Mouse (Mus musculus) thymus, adult 2 months (tissue): Measurements from ENCODE around the gene Aff3. TPM values are rescaled to one million over a fixed set of nuclear protein-coding genes. Genes with fewer than 3 reads are reported as not detected.

Source experiments
- DNase-seq: peaks from one replicate; pipeline ENCODE4 v3.0.0; 2021
- H3K27ac ChIP-seq: fragments of 200-500 bp; 2 replicates; pipeline ENCODE4 v1.5.1; 2012; ENCODE audit warnings: low read length, control low read depth; ENCODE audit not compliant: control insufficient read depth, insufficient read depth
- H3K27me3 ChIP-seq: fragments of 200-500 bp; 2 replicates; pipeline ENCODE4 v1.6.1; 2012; ENCODE audit warnings: mild to moderate bottlenecking, low read length, moderate library complexity, mixed read lengths; ENCODE audit not compliant: control insufficient read depth, insufficient read depth
- H3K36me3 ChIP-seq: fragments of 200-500 bp; 2 replicates; pipeline ENCODE4 v1.6.1; 2012; ENCODE audit warnings: mild to moderate bottlenecking, low read length, moderate library complexity; ENCODE audit not compliant: control insufficient read depth, insufficient read depth
- H3K4me1 ChIP-seq: fragments of 200-500 bp; replicated peaks from 2 replicates; pipeline ENCODE4 v1.6.1; 2012; ENCODE audit warnings: low read length; ENCODE audit not compliant: control insufficient read depth, insufficient read depth
- H3K4me3 ChIP-seq: fragments of 200-500 bp; 2 replicates; pipeline ENCODE4 v1.5.1; 2012; ENCODE audit warnings: mild to moderate bottlenecking, low read length, control low read depth, moderate library complexity; ENCODE audit not compliant: control insufficient read depth, insufficient read depth
- CTCF ChIP-seq: fragments of 200-500 bp; IDR thresholded peaks from 2 replicates; pipeline ENCODE4 v1.5.1; 2012; ENCODE audit warnings: mild to moderate bottlenecking, control low read depth, low read length, moderate library complexity, borderline replicate concordance; ENCODE audit not compliant: control insufficient read depth, poor library complexity, insufficient read depth; ENCODE audit errors: extremely low read depth
- POLR2A ChIP-seq: fragments of 200-500 bp; IDR thresholded peaks from 2 replicates; pipeline ENCODE4 v1.6.1; 2012; ENCODE audit warnings: mild to moderate bottlenecking, low read length, control low read depth, moderate library complexity; ENCODE audit not compliant: control insufficient read depth, poor library complexity, insufficient read depth; ENCODE audit errors: extremely low read depth
- WGBS: fragments of 180-500 bp; shearing (Covaris S2); methylation state at CpG from one replicate; pipeline ENCODE4 v1.1.7; 2018; 5-methylcytosine and 5-hydroxymethylcytosine counted together
- polyA plus RNA-seq: library from polyadenylated mRNA; depleted of rRNA; stranded (reverse); fragments of >200 nt; gene quantifications from 2 replicates; pipeline ENCODE4 v1.2.3, GENCODE M21; 2012

The Aff3 gene
- polyA plus RNA-seq, 1 experiment, result 39.6 TPM

DNA sequence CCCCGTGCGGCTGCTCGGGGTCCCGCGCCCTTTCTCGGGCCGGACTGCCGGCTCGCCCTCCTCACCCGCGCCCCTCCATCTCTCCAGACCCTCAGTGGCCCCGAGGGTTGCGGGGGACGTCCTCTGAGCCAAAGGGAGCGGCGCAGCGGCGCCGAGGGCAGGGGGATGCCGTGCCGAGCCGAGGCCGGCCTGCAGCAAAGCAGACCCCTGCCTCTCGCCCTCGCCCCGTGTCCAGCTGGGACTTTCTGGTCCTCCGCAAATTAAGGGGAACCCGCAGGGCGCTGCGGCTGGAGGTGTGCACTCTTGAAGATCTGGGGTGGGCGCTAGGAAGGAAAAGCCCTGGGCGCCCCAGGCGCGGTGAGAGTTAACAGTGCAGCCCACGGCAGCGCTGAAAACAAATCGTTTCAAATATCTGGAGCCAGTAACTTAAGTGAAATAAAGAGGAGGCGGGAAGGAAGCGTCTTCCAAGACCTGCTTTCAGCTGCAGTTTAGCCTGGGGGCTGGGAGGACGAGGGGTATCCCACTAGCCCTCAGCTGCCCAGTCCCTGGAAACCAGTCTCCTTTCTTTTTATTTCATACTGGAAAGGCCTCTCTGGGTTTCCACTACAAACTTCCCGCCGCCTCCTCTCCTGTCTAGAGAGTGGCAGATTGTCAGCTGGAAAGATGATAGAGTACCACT lies 36.9 kb downstream of the Aff3 start:
- peak; percentile 22 for DNase-seq
- peaks cover 15% of the 10 kb centered on the region for H3K4me1 ChIP-seq
- H3K27me3 ChIP-seq, result no peaks in the 10 kb centered on the region
- TF ChIP-seq POLR2A, result 0 out of 2 replicates have a peak, but pooled peaks have one; percentile 15
- 0 out of 2 replicates have a peak, but pooled peaks have one; percentile 9 for TF ChIP-seq CTCF
- H3K36me3 ChIP-seq, result no peaks in the 10 kb centered on the region
- no peak overlapping the region for H3K27ac ChIP-seq
- 3% methylated on average over 42 of the region's 42 CpGs for WGBS
- peak overlapping the region; percentile 62 for H3K4me3 ChIP-seq

DNA sequence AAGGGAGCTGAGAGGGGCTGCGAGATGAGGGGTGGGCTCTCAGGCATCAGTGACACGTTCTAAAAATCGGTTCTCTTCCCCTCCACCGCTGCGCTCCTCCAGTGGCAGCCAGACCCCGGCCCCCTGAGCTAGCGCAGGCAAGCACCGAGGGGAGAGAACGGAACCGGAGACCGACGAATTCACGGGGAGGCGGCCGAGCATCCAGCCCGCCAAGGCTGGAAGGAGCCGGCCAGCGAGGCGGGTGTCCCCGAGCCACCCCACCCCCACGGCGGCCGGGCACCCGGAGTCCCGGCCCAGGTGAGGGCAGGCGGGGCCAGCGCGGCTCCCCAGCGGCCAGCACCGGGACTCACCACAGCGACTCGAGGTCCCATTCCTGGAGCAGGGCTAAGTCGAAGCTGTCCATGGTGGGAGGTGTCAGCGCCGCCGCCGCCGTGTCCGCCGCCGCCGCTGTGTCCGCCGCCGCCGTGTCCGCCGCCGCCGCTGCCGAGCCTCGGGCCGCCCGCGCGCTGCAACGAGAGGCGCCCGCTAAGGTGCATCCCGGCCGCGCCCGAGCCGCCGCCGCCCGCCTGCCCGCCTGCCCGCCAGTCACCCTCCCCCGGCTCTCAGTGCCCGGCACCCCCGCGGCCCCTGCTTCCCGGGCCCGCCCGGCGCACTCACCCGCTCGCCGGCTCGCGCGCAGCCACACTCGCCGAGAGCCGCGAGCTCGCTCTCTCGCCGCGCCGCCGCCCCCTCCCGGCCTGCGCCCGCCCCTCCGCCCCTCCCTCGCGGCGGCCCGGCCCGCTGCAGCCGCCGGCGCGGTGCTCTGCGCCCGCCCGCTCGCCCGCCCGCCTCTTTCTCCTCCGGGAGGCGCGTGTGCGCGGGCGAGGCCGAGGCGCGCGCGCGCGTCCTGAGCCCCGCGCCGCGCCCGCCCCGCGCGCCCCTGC lies 37.8 kb downstream of the Aff3 start:
- Histone ChIP-seq H3K4me1 (peaks cover 15% of the 10 kb centered on the region), H3K4me3 (peak overlapping the region; percentile 62), H3K36me3 (peaks cover 5% of the 10 kb centered on the region; the same call in 1 of the 2 replicates), H3K27ac (no peak overlapping the region), H3K27me3 (no peaks in the 10 kb centered on the region)
- peak; percentile 44 for DNase-seq
- TF ChIP-seq CTCF, result no peak
- no peak for TF ChIP-seq POLR2A
- WGBS, result 23% methylated on average over 112 of the region's 133 CpGs

DNA sequence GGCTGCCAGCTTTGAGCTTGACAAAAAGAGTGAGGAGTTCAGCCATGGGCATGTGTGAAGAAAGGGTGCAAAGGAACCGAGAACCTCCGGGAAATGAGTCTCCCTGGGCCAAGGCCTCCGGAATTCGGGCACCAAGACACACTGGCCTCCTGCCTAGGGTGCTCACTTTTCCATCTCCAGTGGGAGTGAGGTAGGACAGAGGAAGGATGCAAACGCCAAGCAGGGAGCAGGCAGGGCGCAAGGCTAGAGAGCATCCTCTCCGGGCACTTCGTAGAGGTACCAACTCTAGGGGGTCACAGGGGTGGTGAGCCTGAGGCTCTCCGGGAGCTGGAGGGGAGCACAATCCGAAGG lies 38.4 kb downstream of the Aff3 start:
- Histone ChIP-seq H3K4me1 (peaks cover 15% of the 10 kb centered on the region), H3K27ac (no peak overlapping the region), H3K27me3 (no peaks in the 10 kb centered on the region), H3K36me3 (peaks cover 5% of the 10 kb centered on the region; the same call in 1 of the 2 replicates), H3K4me3 (no peak overlapping the region)
- 93% methylated on average over 10 of the region's 10 CpGs for WGBS
- TF ChIP-seq CTCF, result no peak
- TF ChIP-seq POLR2A, result no peak
- no peak for DNase-seq

DNA sequence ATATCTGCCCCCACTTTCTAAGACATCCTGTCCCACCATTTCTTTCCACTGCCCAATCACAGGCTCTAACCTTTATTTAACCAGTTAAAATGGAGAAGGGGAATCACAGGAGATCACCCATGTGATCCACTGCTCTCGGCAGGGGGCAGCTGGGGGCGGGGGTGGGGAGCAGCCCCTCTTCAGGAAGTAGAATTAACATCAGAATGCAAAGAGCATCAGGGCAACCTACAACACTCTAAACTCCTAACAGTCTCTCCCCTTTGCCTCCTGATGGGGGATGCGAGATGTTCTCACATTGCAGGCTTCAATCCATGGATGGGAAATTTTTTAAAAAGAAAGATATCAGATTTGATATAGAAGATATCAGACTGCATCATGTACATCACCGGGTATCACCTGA lies 42.9 kb downstream of the Aff3 start:
- Histone ChIP-seq H3K36me3 (peaks cover 12% of the 10 kb centered on the region), H3K4me1 (no peaks in the 10 kb centered on the region; the same call in 1 of the 2 replicates), H3K4me3 (no peak overlapping the region), H3K27me3 (no peaks in the 10 kb centered on the region), H3K27ac (no peak overlapping the region)
- TF ChIP-seq POLR2A (no peak), CTCF (no peak)
- DNase-seq, result no peak
- WGBS, result 96% methylated on average over 4 of the region's 4 CpGs

DNA sequence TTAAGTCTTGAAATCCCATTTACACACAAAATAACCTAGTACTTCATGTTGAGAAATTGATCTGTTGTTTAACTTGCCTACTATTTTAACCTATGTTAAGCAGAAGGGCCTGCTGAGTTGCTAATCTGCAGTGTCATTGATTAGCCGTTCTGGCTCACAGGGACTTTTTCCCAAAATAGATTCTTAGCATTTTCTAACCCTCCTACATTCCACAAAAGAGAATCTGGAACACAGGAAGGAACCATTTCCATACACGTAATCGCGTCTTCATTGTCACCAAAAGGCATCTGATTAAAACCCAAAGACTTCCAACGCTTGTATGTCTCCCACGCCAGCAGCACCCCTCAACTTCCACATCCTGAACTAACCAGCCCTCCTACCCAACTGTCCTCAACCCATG lies 44.4 kb downstream of the Aff3 start:
- H3K36me3 ChIP-seq, result peaks cover 12% of the 10 kb centered on the region
- no peaks in the 10 kb centered on the region for H3K27me3 ChIP-seq
- H3K4me1 ChIP-seq, result no peaks in the 10 kb centered on the region
- TF ChIP-seq CTCF (no peak), POLR2A (no peak)
- DNase-seq, result no peak
- H3K4me3 ChIP-seq, result no peak overlapping the region
- WGBS, result 94% methylated on average over 6 of the region's 6 CpGs
- no peak overlapping the region for H3K27ac ChIP-seq

DNA sequence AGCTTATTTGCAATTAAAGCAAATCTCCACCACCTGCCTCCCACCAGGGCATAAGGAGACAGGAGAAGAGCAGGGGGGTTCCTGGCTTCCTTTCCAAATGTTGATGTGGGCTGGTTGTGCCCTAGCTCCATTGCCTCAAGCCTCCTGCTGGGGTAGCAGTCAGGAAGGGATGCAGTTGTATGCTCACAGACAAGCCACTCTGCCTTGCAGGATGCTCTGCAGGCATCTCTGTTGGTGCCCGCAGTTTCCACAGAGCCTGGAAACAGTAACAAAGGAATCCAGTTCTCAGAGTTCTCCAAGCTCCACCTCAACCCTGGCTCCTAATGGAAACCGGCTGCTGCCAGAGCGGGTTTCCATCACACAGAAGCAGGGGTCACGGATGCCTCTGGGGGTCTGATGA lies 58.0 kb downstream of the Aff3 start:
- Histone ChIP-seq H3K27me3 (no peaks in the 10 kb centered on the region), H3K4me1 (peaks cover 8% of the 10 kb centered on the region)
- TF ChIP-seq CTCF (no peak), POLR2A (no peak)

More for the DNA sequence above, 58.0 kb downstream of the Aff3 start:
- Histone ChIP-seq H3K36me3 (no peaks in the 10 kb centered on the region), H3K4me3 (no peak overlapping the region), H3K27ac (no peak overlapping the region)
- no peak for DNase-seq
- 97% methylated on average over 4 of the region's 4 CpGs for WGBS
